Mouse (Mus musculus): ENCODE measurements around the gene Retreg3. TPM values are rescaled to one million over a fixed set of nuclear protein-coding genes. Genes with fewer than 3 reads are reported as not detected.

Gene Retreg3
- 11.9 TPM for polyA plus RNA-seq (2015; fragmentation: Illumina TruSeq; extraction: RNeasy Lipid Tissue Mini Kit (QIAGEN cat#74804); ENCODE audit: insufficient read depth, low read depth, low replicate concordance)

GRCm38 (mm10) chr11:101119761-101120544 lies at the start of gene Retreg3, which contains the start of gene Tubg1:
TSS of gene Retreg3 (minus strand) at chr11:101119893.
TSS of gene Tubg1 (plus strand) at chr11:101119938.

GRCm38 (mm10) chr11:101155728-101156371 lies 36.2 kb upstream of the Retreg3 start, which contains the start of gene Tubg2:
TSS of gene Tubg2 (plus strand) at chr11:101155907.

GRCm38 (mm10) chr11:101095314-101096024 lies 24.2 kb downstream of the Retreg3 start, which contains the start of gene Psmc3ip:
TSS of gene Psmc3ip (minus strand) at chr11:101095436.

GRCm38 (mm10) chr11:101086756-101087681 lies 32.7 kb downstream of the Retreg3 start, which contains the start of gene Mlx:
TSS of gene Mlx (plus strand) at chr11:101087277.

GRCm38 (mm10) chr11:101082208-101083082 lies 37.2 kb downstream of the Retreg3 start, which contains the start of gene Coasy:
TSS of gene Coasy (plus strand) at chr11:101082565.

GRCm38 (mm10) chr11:101078121-101078520 lies 41.6 kb downstream of the Retreg3 start, which contains the start of gene Hsd17b1:
TSS of gene Hsd17b1 (plus strand) at chr11:101078411.

GRCm38 (mm10) chr11:101069391-101070188 lies 50.1 kb downstream of the Retreg3 start, which contains the start of gene Naglu:
TSS of gene Naglu (plus strand) at chr11:101070012.

Other genes with a start within 250 kb of the Retreg3 start
- 16.6 TPM for gene Stat3, start 180.4 kb downstream of the Retreg3 start, polyA plus RNA-seq (2015; fragmentation: Illumina TruSeq; extraction: RNeasy Lipid Tissue Mini Kit (QIAGEN cat#74804); ENCODE audit: insufficient read depth, low read depth, low replicate concordance)
- 54.5 TPM for gene Cavin1, start 149.0 kb downstream of the Retreg3 start, polyA plus RNA-seq (2015; fragmentation: Illumina TruSeq; extraction: RNeasy Lipid Tissue Mini Kit (QIAGEN cat#74804); ENCODE audit: insufficient read depth, low read depth, low replicate concordance)
- 9.5 TPM for gene Atp6v0a1, start 110.4 kb downstream of the Retreg3 start, polyA plus RNA-seq (2015; fragmentation: Illumina TruSeq; extraction: RNeasy Lipid Tissue Mini Kit (QIAGEN cat#74804); ENCODE audit: insufficient read depth, low read depth, low replicate concordance)
- 5.2 TPM for gene Naglu, start 49.9 kb downstream of the Retreg3 start, polyA plus RNA-seq (2015; fragmentation: Illumina TruSeq; extraction: RNeasy Lipid Tissue Mini Kit (QIAGEN cat#74804); ENCODE audit: insufficient read depth, low read depth, low replicate concordance)
- gene Hsd17b1, start 41.5 kb downstream of the Retreg3 start, polyA plus RNA-seq (2015; fragmentation: Illumina TruSeq; extraction: RNeasy Lipid Tissue Mini Kit (QIAGEN cat#74804); ENCODE audit: insufficient read depth, low read depth, low replicate concordance): not detected
- gene Coasy, start 37.3 kb downstream of the Retreg3 start, polyA plus RNA-seq (2015; fragmentation: Illumina TruSeq; extraction: RNeasy Lipid Tissue Mini Kit (QIAGEN cat#74804); ENCODE audit: insufficient read depth, low read depth, low replicate concordance): 12.0 TPM
- gene Mlx, start 32.6 kb downstream of the Retreg3 start, polyA plus RNA-seq (2015; fragmentation: Illumina TruSeq; extraction: RNeasy Lipid Tissue Mini Kit (QIAGEN cat#74804); ENCODE audit: insufficient read depth, low read depth, low replicate concordance): 13.6 TPM
- 0.89 TPM for gene Psmc3ip, start 24.5 kb downstream of the Retreg3 start, polyA plus RNA-seq (2015; fragmentation: Illumina TruSeq; extraction: RNeasy Lipid Tissue Mini Kit (QIAGEN cat#74804); ENCODE audit: insufficient read depth, low read depth, low replicate concordance)
- 7.6 TPM for gene Tubg1, start within 50 bp of the Retreg3 start, polyA plus RNA-seq (2015; fragmentation: Illumina TruSeq; extraction: RNeasy Lipid Tissue Mini Kit (QIAGEN cat#74804); ENCODE audit: insufficient read depth, low read depth, low replicate concordance)
- 1.7 TPM for gene Tubg2, start 36.0 kb upstream of the Retreg3 start, polyA plus RNA-seq (2015; fragmentation: Illumina TruSeq; extraction: RNeasy Lipid Tissue Mini Kit (QIAGEN cat#74804); ENCODE audit: insufficient read depth, low read depth, low replicate concordance)
- 1.2 TPM for gene Cntnap1, start 50.6 kb upstream of the Retreg3 start, polyA plus RNA-seq (2015; fragmentation: Illumina TruSeq; extraction: RNeasy Lipid Tissue Mini Kit (QIAGEN cat#74804); ENCODE audit: insufficient read depth, low read depth, low replicate concordance)
- gene Plekhh3, start 51.5 kb upstream of the Retreg3 start, polyA plus RNA-seq (2015; fragmentation: Illumina TruSeq; extraction: RNeasy Lipid Tissue Mini Kit (QIAGEN cat#74804); ENCODE audit: insufficient read depth, low read depth, low replicate concordance): 4.4 TPM
- gene Ccr10, start 55.5 kb upstream of the Retreg3 start, polyA plus RNA-seq (2015; fragmentation: Illumina TruSeq; extraction: RNeasy Lipid Tissue Mini Kit (QIAGEN cat#74804); ENCODE audit: insufficient read depth, low read depth, low replicate concordance): not detected
- 9.6 TPM for gene Ezh1, start 106.6 kb upstream of the Retreg3 start, polyA plus RNA-seq (2015; fragmentation: Illumina TruSeq; extraction: RNeasy Lipid Tissue Mini Kit (QIAGEN cat#74804); ENCODE audit: insufficient read depth, low read depth, low replicate concordance)
- 30.5 TPM for gene Ramp2, start 126.1 kb upstream of the Retreg3 start, polyA plus RNA-seq (2015; fragmentation: Illumina TruSeq; extraction: RNeasy Lipid Tissue Mini Kit (QIAGEN cat#74804); ENCODE audit: insufficient read depth, low read depth, low replicate concordance)
- 32.2 TPM for gene Vps25, start 133.8 kb upstream of the Retreg3 start, polyA plus RNA-seq (2015; fragmentation: Illumina TruSeq; extraction: RNeasy Lipid Tissue Mini Kit (QIAGEN cat#74804); ENCODE audit: insufficient read depth, low read depth, low replicate concordance)
- gene Wnk4, start 140.7 kb upstream of the Retreg3 start, polyA plus RNA-seq (2015; fragmentation: Illumina TruSeq; extraction: RNeasy Lipid Tissue Mini Kit (QIAGEN cat#74804); ENCODE audit: insufficient read depth, low read depth, low replicate concordance): 4.7 TPM
- gene Cntd1, start 159.1 kb upstream of the Retreg3 start, polyA plus RNA-seq (2015; fragmentation: Illumina TruSeq; extraction: RNeasy Lipid Tissue Mini Kit (QIAGEN cat#74804); ENCODE audit: insufficient read depth, low read depth, low replicate concordance): not detected
- gene Coa3, start 159.2 kb upstream of the Retreg3 start, polyA plus RNA-seq (2015; fragmentation: Illumina TruSeq; extraction: RNeasy Lipid Tissue Mini Kit (QIAGEN cat#74804); ENCODE audit: insufficient read depth, low read depth, low replicate concordance): 56.2 TPM
- gene Becn1, start 182.4 kb upstream of the Retreg3 start, polyA plus RNA-seq (2015; fragmentation: Illumina TruSeq; extraction: RNeasy Lipid Tissue Mini Kit (QIAGEN cat#74804); ENCODE audit: insufficient read depth, low read depth, low replicate concordance): 20.4 TPM
- 15.3 TPM for gene Psme3, start 196.3 kb upstream of the Retreg3 start, polyA plus RNA-seq (2015; fragmentation: Illumina TruSeq; extraction: RNeasy Lipid Tissue Mini Kit (QIAGEN cat#74804); ENCODE audit: insufficient read depth, low read depth, low replicate concordance)
- 4.8 TPM for gene Aoc2, start 205.2 kb upstream of the Retreg3 start, polyA plus RNA-seq (2015; fragmentation: Illumina TruSeq; extraction: RNeasy Lipid Tissue Mini Kit (QIAGEN cat#74804); ENCODE audit: insufficient read depth, low read depth, low replicate concordance)
- gene Aoc3, start 210.7 kb upstream of the Retreg3 start, polyA plus RNA-seq (2015; fragmentation: Illumina TruSeq; extraction: RNeasy Lipid Tissue Mini Kit (QIAGEN cat#74804); ENCODE audit: insufficient read depth, low read depth, low replicate concordance): 8.3 TPM
- gene G6pc, start 247.7 kb upstream of the Retreg3 start, polyA plus RNA-seq (2015; fragmentation: Illumina TruSeq; extraction: RNeasy Lipid Tissue Mini Kit (QIAGEN cat#74804); ENCODE audit: insufficient read depth, low read depth, low replicate concordance): not detected

Data from pancreas, adult 10 weeks (tissue).